Mouse (Mus musculus) lung, adult 18-20 months (tissue): Measurements from ENCODE around the gene Tsga10.

Source experiments
- DNase-seq, 2 experiments: peaks; one replicate each; pipeline ENCODE4 v3.0.0; 2022; ENCODE audit warnings: mixed read lengths in 2 of 2

Tsga10 gene

DNA sequence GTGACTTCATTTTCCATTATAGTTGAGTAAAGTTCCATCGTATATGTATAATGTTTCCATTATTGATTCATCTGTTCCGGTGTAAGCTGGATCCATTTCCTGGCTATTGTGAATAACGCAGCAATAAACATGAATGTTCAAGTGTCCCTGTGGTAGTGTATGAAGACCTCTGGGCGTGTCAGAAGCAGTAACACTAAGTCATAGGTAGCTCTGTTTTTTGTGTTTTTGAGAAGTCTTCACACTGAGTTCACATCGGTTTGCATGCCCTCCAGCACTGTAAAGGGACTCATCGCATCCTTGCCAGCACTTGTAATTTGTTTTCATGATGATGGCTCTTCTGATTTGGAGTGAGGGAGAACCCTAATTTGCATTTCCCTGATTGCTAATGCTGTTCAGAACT is at the start of gene Tsga10:
Gene Tsga10, minus strand, starts transcription at position 144 of the 400 bp plus-strand sequence.
- DNase-seq = no peak

DNA sequence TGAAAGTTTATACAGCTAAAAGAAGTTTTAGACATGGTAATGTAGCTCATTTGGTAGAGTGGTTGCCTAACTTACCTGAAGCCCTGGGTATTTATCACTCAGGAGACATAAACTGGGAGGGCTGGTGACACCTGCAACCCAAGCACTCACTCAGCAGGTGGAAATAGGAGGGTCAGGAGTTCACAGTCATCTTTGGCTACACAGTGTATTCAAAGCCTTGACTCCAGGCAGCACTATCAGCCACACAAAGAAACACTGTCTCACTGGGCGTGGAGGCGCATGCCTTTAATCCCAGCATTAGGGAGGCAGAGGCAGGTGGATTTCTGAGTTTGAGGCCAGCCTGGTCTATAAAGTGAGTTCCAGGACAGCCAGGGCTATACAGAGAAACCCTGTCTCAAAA is 46.5 kb upstream of the Tsga10 start:
- DNase-seq = no peak

DNA sequence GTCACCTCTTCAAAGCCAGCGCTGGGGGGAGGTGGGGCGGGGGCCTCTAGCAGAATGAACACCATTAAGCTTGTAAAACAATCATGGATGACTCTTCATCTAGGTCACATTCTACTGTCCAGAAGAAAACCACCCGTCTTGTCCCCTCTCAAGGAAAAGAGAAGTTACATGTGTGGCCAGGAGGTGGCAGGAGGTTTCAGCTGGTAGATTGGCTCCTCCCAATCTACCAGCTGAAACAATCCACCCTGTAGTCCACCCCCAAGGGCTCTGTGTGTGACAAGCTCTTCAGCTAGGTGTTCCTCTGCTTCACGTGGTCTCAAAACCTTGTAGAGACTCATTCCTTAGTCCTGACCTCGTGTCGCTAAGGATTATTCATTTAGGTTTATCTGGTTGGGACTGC is 36.9 kb upstream of the Tsga10 start:
- DNase-seq = peak in 1 of 2 experiments; percentile 7

DNA sequence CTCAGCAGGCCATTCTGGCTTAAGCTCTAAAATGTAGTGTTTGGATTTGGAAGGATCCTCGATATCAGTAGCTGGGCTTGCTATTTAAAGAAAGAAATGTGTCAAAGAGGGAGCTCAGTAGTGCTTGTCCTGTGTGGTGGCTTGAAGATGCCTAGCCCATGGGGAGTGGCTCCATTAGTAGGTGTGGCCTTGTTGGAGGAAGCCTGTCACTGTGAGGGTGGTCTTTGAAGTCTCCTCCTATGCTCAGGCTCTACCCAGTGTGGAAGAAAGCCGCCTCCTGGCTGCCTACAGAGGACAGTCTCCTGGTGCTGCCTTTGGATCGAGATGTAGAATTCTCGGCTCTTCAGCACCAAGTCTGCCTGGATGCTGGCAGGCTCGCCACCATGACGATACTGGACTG is 34.1 kb upstream of the Tsga10 start:
- DNase-seq = no peak

DNA sequence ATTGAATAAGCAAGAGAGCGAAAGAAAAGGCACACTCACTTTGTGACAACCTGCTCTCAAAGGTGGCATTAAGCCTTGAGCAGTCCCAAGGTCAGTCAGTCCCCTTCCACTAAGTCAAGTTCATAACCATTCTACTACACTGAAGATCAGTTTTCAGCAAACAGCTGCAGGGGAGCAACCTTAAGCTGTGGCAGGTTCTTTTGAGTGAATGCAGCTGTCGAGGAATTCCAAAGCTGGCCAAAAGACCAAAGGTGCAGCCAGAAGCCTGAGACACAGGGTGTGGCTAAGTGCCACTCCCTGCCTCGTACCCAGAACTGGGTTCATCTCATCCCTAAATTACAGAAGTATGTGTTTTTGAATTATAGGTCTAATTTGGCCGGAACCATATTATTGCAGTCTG is 33.6 kb upstream of the Tsga10 start:
- DNase-seq = no peak

DNA sequence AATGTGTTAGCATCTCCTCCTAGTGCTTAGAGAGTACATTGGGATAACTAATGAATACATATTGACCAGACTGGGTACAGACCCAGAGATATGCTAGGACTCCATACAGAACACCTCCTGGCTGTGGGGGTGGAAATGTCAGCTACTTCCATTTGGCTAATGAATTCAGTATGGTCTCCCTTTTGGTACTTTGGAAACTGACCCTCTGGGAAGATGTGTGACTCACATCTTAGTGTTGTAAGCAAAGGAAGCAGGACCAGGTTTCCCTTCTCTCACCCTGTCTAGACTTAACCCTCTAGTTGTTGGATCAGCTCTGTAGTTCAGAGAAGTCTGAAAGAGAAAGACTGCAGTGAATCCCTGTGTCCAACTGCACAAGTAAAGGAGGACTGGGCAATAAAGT is 28.4 kb upstream of the Tsga10 start:
- no peak for DNase-seq

DNA sequence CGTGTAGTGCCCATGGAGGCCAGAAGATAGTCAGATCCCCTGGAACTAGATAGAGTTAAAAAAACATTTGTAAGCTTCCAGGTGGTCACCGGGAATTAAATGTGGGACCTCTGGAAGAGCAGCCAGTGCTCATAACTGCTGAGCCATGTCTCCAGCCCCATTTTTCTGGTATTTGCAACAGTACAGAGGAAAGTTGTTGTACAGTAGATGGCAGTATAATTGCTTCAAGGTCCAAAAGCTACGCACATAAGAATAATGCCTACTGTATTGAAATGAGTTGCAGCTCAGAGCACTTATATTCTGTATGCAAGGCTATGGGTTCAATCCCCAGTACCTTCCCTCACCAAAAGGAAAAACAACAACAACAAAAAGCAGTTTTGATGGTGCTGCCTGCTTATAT is 25.2 kb upstream of the Tsga10 start:
- DNase-seq = no peak

DNA sequence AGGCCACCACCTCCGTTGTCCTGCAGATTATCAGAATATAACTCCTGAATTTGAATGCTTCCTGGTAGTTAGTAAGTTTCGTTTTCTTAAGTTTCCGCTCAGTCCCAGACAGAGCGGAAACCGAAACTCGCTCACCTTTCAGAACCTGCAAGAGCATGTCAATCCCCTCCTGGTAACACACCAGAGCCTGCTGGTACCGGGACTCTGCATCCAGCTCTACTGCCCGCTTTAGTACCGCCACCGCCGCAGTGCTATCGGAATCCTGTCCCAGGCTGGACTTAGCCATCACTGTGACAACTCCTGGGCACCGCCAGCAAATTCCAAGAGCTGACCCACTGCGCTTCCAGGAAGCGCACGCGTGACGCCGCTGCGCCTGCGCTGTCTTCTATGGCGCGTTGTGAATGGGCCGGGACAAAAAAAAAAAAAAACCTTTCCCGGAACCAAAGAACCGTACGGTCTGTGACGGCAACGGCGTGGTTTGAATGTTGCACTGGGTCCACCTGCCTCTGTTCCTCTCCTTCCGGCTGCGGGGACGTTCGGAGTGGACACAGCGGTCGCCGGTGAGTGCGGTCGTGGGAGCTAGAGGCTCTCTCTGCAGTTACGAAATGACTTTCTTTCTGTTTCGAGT is 23.9 kb upstream of the Tsga10 start, which contains the start of the genes Mitd1 and Mrpl30:
Gene Mitd1, minus strand, starts transcription at position 387 of the 628 bp plus-strand sequence.
Gene Mrpl30, plus strand, starts transcription at position 453 of the 628 bp plus-strand sequence.
- peak; percentile 90 for DNase-seq

DNA sequence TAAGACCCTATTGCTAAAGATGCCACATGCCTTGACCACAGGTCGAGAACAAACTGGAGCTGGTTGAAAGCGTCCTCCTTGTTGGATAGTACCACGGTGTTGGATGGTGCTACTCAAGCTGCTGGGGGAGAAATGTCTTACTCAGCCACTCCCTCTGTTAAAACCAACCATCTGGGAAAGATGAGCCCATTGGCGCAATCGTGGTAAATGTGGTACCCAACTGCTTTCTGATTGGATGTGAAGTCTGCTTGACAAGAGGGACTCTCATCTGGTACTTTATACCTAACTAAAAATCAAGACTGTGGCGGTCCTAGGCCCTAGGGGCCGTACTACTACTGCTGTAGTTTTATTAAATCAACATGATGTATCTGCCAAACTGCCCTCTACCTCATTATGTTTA is 23.0 kb upstream of the Tsga10 start:
- no peak for DNase-seq

DNA sequence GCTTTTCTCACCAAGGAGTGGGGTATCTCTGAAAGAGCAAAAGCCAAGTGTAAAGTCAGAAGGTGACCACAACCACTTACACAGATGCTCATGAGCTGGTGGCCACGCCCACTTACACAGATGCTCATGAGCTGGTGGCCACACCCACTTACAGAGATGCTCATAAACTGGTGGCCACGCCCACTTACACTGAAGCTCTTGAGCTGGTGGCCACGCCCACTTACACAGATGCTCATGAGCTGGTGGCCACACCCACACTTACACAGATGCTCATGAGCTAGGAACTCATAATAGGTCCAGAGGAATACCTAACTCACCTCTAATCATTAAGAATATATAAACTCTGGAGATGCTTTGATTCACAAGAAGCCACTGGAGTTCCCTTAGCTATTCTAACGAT is 18.2 kb upstream of the Tsga10 start:
- DNase-seq = no peak

DNA sequence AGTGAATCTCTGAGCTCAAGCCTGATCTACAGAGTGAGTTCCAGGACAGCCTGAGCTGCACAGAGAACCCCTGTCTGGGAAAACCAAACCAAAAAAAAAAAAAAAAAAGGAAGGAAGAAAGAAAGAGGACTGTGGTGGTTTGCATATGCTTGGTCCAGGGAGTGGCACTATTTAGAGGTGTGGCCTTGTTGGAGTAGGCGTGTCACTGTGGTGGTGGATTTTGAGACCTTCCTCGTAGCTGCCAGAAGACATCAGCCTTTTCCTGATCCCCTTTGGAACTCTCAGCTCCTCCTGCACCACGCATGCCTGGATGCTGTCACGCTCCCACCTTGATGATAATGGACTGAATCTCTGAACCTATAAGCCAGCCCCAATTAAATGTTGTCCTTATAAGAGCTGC is 17.2 kb upstream of the Tsga10 start:
- no peak for DNase-seq

DNA sequence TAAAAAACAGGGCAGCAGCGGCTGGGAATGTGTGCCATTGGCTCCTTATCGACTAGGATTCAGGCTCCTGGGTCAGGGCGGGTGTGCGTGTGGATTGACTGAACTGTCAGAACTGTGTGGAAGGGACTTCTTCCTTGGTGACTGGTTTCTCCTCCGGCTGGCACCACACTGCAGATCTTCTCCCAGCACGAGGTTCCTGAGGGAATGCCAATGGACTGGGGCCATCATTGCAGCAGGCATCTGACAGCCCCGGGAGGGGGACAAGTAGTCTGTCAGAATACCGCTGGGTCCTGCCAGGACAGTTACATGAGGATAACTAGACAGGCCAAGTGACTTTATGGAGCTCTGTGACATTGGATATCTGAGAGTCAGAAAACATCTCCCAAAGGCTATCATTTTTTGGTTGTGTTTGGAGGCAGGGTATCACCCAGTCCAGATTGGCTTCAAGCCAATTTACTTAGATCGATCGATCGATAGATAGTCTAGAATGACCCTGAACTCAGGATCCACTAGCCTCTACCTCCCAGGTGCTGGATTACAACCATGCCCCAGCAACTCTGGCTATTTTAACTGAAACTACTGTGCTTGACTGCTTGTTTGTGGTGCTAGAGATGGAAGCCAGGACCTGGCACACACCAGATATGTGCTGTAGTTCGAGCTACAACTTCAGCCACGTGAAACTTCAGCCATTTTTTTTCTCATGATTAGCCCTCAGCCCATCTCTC is 11.7 kb upstream of the Tsga10 start:
- DNase-seq = no peak

DNA sequence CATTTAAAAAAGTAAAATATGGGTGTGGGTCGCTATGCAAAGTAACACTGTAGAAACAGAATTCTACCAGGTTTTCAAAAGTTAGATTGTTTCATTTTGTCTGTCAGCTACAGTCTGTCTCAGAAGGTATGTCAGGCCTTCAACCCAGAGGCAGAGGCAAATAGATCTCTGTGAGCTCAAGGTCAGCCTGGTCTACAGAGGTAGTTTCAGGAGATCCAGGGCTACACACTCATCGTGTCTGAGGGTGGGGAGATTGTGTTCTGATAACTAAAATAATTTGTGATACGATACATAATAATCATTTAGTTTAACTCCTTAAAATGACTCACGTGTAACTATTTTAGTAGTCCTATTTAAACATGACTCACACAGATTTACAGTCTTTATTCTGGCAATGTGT is 6.9 kb upstream of the Tsga10 start:
- DNase-seq = no peak

DNA sequence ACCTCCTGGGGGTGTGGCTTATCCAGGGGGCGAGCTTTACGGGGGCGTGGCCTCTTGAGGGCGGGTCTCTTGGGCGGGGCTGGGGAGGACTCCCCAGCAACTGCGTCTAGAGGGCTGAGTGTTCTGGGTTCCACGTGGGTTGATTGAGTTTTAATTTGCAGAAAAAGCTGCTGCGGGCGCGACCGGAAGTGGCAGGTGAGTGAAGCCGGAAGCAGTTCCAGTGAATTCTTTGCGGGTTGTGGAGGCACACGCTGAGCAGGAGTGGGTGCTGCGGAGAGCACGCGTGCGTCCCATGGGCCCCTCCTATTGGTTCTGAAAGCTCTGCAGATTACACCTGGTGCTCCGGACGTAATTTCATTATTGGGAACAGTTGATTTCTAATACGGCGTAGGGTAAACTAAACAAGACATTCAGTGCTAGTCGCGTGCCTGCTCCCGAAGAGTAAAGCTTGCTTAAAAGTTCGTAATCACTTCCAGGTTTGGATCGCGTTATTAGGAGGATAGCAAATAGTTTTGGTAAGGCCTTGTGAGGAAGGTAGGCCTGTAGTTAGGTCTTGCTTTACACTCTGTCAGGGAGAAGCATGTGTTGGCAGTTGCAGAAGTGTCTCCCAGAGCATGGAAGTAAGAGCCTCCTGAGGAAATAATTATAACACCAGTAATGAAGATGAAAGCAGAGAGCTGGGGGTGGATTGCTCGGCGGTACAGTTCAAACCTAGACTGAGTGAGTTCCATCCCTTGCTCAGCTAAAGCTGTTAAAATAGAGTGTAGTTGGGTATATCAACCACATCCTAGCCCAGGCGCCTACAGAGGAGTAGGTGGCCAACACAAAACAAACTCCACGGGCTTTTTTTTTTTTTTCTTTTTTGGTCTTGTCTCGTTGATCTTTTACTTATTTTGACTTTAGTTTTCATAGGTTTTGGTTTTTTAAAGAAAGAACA is 6.2 kb upstream of the Tsga10 start:
- peak; percentile 84 to 89 for DNase-seq

DNA sequence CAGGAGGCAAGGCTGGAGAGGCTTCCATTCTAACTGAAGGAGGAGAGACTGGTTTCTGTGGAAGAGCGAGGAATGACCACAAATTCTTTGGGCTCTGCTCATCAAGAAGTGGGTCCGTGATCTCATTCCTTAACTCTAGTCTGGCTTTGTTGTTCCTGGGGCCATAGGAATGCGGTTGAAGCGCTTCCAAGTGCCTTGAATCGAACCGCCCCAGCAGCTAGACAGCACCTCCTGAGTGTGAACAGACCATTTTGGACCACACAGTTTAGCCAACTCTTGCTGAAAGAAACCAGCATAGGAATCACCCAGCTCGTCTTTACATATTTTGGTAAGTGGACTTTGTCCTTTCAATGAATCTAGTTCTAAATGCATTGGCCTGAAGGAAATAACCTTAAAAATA is 5.5 kb upstream of the Tsga10 start, which contains the start of gene Lipt1:
Gene Lipt1, plus strand, starts transcription at position 35 of the 400 bp plus-strand sequence.
- DNase-seq = peak; percentile 45 to 61

DNA sequence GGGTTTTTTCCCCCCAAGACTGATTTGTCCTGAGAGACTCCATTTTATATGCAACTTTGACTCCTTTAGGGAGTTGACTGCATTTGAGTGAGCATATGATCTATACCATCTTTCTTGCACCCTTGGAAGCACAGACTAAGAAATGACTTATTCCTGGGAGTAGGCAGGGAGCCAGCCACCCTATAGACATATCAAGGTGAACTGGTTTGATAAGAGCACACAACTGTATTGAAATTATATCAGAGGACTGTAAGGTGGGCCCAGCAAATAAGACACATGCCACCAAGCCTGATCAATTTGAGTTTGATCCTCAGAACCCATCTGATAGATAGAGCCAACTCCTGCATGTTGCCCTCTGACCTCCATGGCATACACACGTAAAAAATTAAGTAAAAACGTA is 3.1 kb upstream of the Tsga10 start:
- no peak for DNase-seq

DNA sequence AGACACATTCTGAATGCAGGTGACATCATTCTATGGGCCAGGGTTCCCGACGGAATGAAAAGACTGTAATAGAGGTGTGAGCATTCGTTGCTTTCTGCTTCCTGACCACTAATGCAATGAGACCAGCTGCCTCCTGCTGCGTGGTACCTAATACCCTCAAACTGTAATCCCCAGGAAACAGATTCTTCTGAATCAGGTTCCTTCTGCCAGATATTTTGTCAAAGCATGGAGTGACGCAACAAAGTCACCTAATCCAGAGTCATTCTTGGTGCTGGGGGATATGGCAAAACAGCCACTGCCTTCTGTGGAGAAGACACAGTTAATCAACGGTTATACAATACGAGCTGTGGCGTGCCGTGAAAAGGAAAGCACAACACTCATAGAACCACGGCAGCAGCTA is 2.4 kb upstream of the Tsga10 start:
- no peak for DNase-seq

DNA sequence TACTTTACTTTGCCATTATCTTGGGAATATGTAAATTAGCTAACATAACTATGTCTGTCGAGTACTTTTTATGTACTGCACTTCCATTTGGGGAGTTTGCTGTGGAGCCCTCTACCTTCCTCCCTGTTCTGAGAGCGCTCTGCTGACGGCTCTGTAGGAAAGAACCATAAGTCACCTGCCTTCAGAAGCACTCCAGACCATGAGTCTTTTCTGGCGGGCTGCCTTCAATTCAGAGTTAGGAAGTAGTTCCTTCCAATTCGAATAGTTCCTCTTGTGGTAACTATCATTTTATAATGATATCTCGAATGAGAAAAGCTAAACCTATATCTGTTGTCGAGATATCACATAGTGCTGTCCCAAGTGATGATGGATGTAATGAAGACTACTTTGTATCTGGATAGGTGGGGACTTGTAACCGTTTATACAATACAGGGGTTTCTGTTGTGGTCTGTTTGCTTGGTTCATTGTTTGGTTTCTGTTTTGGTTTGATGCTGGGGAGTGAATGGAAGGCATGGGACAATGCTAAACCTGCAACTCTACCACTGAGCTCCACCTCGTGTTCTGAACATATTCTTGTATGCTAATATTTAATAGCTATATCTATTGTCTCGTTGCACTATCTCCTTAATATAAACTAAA is 1.6 kb upstream of the Tsga10 start:
- DNase-seq = no peak

DNA sequence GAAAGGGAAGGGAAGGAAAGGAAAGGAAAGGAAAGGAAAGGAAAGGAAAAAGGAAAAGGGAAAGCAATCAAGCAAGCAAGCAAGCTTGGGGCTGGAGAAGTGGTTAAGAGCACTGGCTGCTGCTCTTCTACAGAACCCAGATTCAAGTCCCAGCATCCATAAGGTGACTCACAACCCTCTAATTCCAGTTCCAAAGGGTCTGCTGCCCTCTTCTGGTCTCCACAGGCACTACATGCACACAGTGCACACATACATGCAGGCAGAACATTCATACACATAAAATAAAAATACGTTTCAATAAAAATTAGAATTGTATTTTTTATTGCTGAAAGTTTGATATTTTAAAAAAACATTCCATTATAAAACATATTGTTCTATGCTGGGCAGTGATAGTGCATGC is 827 bp upstream of the Tsga10 start:
- DNase-seq = peak; percentile 42 to 52

DNA sequence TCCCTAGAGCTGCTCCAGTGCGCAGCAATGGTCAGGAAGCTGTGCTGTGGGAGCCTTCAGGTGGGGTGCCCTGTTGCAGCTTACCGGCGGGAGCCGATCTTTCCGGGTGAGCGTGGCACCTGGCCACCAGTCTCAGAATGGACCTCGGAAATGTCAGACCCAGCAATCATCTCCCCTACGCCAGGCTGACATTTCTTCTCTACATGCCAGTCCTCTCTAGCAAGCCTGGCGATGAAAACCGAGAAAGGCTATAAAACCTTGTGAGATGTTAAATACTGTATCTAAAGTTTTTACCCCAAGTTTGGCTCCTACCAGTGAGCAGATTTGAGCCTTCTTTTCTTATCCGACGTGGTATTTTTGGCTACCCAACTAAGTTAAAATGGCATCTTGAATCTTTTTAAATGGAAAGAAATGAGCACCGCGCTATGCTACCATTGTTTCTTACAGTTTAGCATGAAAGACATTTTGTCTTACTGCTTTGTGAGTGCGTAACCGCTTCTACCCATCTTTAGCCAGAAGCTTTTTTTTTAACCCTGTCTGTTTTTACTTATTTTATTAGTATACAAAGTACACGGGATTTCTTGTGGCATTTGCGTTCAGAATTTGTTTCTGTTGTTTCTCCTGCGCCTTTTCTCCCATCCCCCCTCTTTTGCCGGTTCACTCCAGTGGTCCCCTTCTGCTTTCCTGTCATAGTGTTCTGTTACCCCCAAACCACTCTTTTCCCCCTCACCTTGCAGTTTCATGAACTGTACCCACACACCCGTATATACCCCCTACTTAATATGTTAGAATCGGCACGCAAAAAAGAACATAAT is 621 bp downstream of the Tsga10 start:
- no peak for DNase-seq

DNA sequence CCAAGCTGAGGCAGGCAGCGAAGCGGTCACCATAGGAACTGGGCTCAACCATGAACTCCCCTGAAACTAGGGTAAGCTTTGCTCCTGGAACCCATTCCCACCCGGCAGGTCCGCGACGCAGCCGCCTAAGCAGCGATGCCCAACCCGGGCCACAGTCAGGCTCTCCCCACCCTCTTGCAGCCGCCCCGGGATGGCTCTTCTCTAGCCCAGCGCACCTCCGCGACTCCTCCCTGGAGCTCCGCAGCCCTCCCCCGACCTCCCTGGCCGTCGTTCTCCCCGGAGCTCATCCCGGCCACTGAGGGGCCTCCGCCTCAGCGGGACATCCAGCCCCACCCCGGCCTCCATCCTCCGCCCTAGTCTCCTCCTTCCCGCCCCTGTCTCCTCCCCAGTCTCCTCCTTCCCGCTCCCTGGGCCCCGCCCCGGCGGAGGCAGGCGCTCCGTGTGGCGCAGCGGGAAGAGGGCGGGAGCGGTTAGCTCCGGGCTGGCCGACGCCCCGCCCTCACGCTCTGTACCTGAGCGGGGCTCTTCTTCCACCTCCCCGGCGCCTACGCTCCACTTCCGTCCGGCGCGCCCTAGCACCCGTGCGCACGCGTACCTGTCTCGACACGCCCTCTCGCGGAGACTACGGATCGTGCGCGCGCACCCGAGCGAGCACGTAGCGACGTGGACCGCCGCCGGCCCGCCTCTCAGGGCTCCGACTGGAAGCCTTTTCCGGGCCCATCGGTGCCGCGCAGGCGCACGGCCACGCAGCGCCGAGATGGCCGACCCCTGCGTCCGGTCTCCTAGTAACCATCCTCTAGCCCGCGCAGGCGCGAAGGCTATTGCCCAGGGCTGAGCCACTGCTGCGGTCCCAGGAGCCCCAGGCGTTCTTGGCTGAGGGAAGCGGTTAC is 1.5 kb downstream of the Tsga10 start:
- DNase-seq = peak; percentile 99 to 100
